Mouse (Mus musculus) neural tube, embryonic 11.5 days (tissue): ENCODE measurements at regions not wholly inside any gene's neighbourhood (a gene's known extent, or its start where the extent isn't known, plus 50 kb on each side); places are given as distances from the start of the nearest gene placed in this dataset.
A peak's percentile ranks its signal among the peaks of the same experiment; 100 is the strongest.

Source experiments
- ATAC-seq: fragments of 200-750 bp; cut with Nextera tagmentation; 2 replicates; pipeline ENCODE4 v1.8.0; 2017; ENCODE audit warnings: moderate number of reproducible peaks, mild to moderate bottlenecking, moderate TSS enrichment, moderate library complexity; ENCODE audit not compliant: insufficient read depth, low FRiP score, low TSS enrichment
- DNase-seq: peaks from one replicate; pipeline ENCODE4 v3.0.0-alpha.2; 2015; ENCODE audit warnings: low spot score
- H3K27ac ChIP-seq: fragments of 300-500 bp; sonication (generic); 2 replicates; pipeline ENCODE4 v1.5.1; 2014; ENCODE audit warnings: low read depth, mild to moderate bottlenecking, low read length
- H3K27me3 ChIP-seq: fragments of 300-500 bp; sonication (generic); 2 replicates; pipeline ENCODE4 v1.6.1; 2014; ENCODE audit warnings: mild to moderate bottlenecking, low read length, mixed read lengths; ENCODE audit not compliant: control insufficient read depth, insufficient read depth
- H3K36me3 ChIP-seq: fragments of 300-500 bp; sonication (generic); 2 replicates; pipeline ENCODE4 v1.6.1; 2014; ENCODE audit warnings: mild to moderate bottlenecking, low read length, moderate library complexity, mixed read lengths; ENCODE audit not compliant: control insufficient read depth, insufficient read depth
- H3K4me1 ChIP-seq: fragments of 300-500 bp; sonication (generic); 2 replicates; pipeline ENCODE4 v1.6.1; 2014; ENCODE audit warnings: low read length, mixed read lengths; ENCODE audit not compliant: control insufficient read depth, insufficient read depth
- H3K4me2 ChIP-seq: fragments of 300-500 bp; sonication (generic); 2 replicates; pipeline ENCODE4 v1.6.1; 2014; ENCODE audit warnings: low read depth, mild to moderate bottlenecking, moderate library complexity
- H3K4me3 ChIP-seq: fragments of 300-500 bp; sonication (generic); 2 replicates; pipeline ENCODE4 v1.5.1; 2014; ENCODE audit warnings: low read depth, low read length
- H3K9ac ChIP-seq: fragments of 300-500 bp; sonication (generic); 2 replicates; pipeline ENCODE4 v1.6.1; 2014; ENCODE audit warnings: mild to moderate bottlenecking, low read length
- H3K9me3 ChIP-seq: fragments of 300-500 bp; sonication (generic); 2 replicates; pipeline ENCODE4 v1.6.1; 2016; ENCODE audit warnings: low read length; ENCODE audit not compliant: control insufficient read depth
- WGBS: fragments of 180-500 bp; shearing (Covaris S2); extraction: QIAGEN DNeasy Blood & Tissue Kit; methylation state at CpG from one replicate; pipeline ENCODE4 v1.1.7; 2014; 5-methylcytosine and 5-hydroxymethylcytosine counted together

DNA sequence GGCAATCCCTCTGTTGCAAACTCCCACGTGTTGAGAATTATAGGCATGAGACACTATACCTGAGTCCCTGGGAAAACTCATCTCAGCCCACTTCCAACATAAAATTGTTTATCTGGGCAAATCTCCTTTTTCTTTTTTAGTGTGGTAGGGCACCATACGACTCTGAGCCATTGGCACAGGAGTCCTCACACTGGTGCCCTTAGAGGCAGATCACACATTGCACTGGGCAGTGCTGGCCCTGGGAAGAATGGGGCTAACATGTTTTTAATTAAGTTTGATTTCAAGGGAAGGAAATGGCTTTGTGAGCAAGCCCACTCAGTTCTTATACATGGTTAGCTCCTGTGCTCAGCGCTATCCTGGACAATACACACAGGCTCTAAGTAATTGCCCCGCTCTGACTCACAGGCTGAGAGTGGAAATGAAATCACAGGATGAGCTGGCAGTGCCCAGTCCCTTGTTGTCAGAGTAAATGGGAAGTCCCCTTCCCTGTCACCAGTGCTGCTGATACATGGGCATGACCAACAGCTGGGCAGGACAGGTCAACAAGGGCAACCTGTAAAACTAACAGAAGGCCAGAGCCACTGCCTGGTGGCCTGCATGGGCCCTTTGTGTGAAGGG, 463.6 kb upstream of the Kif2a start:
- no peak overlapping the region for H3K27ac ChIP-seq
- 80% methylated on average over 4 of the region's 4 CpGs for WGBS
- no peak overlapping the region for H3K4me3 ChIP-seq
- no peak for ATAC-seq
- no peak overlapping the region for H3K9ac ChIP-seq
- no peaks in the 10 kb centered on the region; the same call in 1 of the 2 replicates for H3K4me1 ChIP-seq
- DNase-seq = no peak
- H3K27me3 ChIP-seq = no peaks in the 10 kb centered on the region
- H3K4me2 ChIP-seq = no peak overlapping the region
- H3K36me3 ChIP-seq = no peaks in the 10 kb centered on the region
- no peaks in the 10 kb centered on the region for H3K9me3 ChIP-seq

- H3K27me3 ChIP-seq = no peaks in the 10 kb centered on the region
- no peaks in the 10 kb centered on the region for H3K9me3 ChIP-seq
- H3K9ac ChIP-seq = no peak overlapping the region
- DNase-seq (no peak), ATAC-seq (no peak)
- WGBS = 47% methylated on average over 6 of the region's 6 CpGs
- no peaks in the 10 kb centered on the region; the same call in 1 of the 2 replicates for H3K4me1 ChIP-seq
- no peaks in the 10 kb centered on the region for H3K36me3 ChIP-seq
- H3K27ac ChIP-seq = 0 out of 2 replicates have a peak overlapping the region, but pooled peaks have one; percentile 39
- no peak overlapping the region for H3K4me2 ChIP-seq
- H3K4me3 ChIP-seq = no peak overlapping the region
Observed at GRCm38 (mm10) chr13:107484630-107484998, 462.7 kb upstream of the Kif2a start.

DNA sequence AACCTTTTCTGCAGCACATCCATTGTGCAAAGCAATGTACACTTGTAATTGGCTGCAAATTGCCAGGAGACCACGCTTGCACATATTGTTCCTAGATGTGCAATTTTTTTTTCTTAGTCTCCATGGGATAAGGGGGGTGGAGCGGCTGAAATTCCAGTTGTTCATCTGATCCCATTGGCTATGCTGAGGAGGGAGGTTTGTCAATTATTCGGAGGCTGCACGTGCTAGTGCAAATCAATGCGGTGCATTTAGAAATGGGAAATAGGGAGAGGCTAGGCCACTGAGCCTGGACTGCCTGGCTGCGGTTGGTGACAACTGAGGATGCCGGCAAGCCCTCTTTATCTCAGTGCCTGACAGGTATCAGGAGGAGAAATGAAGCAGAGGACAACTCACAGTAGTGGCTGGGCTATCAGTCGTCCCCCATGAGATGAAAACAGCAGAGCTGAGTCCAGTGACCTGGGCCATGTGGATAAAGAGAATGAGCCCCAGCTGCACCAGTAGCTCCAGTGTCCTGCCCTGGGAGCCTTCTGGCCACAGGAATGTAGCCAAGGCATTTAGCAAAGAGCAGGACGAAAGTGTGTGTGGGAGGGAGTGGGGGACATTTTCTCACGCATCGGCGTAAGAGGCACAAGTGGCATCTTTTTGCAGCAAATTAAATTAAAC, 462.2 kb upstream of the Kif2a start:
- Histone ChIP-seq H3K27ac (0 out of 2 replicates have a peak overlapping the region, but pooled peaks have one; percentile 39), H3K36me3 (no peaks in the 10 kb centered on the region), H3K4me2 (no peak overlapping the region), H3K27me3 (no peaks in the 10 kb centered on the region), H3K4me3 (no peak overlapping the region), H3K4me1 (no peaks in the 10 kb centered on the region; the same call in 1 of the 2 replicates), H3K9me3 (no peaks in the 10 kb centered on the region), H3K9ac (no peak overlapping the region)
- DNase-seq (no peak), ATAC-seq (no peak)
- 57% methylated on average over 12 of the region's 12 CpGs for WGBS

DNA sequence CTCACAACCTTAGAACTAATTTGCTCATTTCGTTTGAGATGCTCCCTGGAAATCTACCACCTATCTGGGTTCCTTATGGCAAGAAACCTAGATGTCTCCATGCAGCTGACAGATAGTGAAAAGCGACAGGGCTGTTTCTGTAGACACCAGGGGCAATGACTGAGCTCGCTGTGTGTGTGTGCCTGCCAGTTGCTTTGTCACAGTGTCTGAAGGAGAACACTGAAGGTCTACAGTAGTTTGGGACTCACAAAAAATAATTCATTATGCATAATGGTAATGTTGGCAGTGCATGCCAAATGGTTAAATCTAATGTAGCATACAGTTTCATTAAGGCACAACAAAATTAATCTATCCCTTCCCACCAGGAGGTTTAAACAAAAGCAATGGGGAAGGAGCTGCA, 453.2 kb upstream of the Kif2a start:
- Histone ChIP-seq H3K4me1 (no peaks in the 10 kb centered on the region), H3K27ac (no peak overlapping the region), H3K27me3 (no peaks in the 10 kb centered on the region), H3K4me2 (no peak overlapping the region), H3K4me3 (no peak overlapping the region), H3K36me3 (no peaks in the 10 kb centered on the region), H3K9ac (no peak overlapping the region), H3K9me3 (no peaks in the 10 kb centered on the region)
- DNase-seq = no peak
- no peak for ATAC-seq
- 74% methylated on average over 3 of the region's 3 CpGs for WGBS

DNA sequence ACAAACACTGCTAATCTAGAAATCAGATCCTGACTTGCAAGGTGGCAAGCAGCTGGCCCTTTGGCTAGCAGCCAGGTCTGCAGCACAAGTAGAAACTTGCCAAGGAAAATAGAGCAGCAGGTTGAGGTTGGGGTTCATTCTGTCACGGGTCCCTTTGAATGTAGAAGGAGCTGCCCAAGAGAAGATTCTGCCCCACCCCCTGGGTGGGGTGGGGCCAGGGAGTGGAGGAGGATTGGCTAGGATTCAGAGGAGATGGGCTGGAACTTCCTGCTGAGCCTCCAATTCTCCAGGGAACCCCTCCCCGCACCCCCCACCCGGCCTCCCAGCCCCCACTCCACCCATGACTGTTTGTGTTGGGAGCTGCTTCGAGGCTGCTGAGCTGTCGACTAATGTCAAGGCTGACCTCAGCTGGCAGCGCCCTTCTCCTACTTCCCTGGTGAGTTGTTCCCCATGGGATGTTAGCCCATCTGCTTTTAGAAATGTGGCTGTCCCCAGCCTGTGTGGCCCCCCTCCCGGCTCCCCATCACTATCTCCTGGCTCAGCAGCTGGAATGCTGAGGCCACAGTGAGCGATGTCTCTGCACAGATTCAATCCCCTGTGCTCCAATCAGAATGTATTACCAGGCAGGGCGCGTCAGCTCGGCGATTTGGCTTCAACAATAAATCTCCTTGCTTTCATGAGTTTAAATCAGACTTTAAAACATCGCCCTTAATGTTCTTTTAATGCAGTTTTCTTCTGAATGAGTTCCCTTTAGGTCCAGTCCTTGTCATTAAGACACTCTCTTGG, 447.8 kb upstream of the Kif2a start:
- Histone ChIP-seq H3K9me3 (no peaks in the 10 kb centered on the region), H3K4me2 (peak overlapping the region; percentile 37), H3K4me1 (peaks cover 4% of the 10 kb centered on the region; the same call in 1 of the 2 replicates), H3K27ac (no peak overlapping the region), H3K27me3 (no peaks in the 10 kb centered on the region), H3K9ac (no peak overlapping the region), H3K4me3 (0 out of 2 replicates have a peak overlapping the region, but pooled peaks have one; percentile 3), H3K36me3 (no peaks in the 10 kb centered on the region)
- DNase-seq = peak; percentile 50
- peak; percentile 76 for ATAC-seq
- WGBS = 1% methylated on average over 13 of the region's 13 CpGs

DNA sequence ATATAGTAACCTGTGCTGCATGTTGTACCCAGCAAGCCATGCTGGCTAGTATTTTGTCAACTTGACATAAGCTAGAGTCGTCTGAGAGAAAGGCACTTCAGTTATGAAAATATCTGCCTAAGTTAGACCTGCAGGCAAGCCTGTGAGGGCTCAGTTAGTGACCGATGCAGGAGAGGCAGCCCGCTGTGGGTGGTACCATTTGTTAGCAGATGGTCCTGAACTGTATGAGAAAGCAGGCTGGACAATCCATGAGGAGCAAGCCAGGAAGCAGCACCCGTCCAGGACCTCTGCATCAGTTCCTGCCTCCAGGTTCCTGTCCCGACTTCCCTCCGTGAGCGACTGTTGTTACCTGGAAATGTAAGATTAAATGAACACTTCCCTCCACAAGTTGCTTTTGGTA, 440.9 kb upstream of the Kif2a start:
- Histone ChIP-seq H3K4me2 (no peak overlapping the region), H3K9me3 (no peaks in the 10 kb centered on the region), H3K9ac (no peak overlapping the region), H3K27ac (no peak overlapping the region), H3K27me3 (no peaks in the 10 kb centered on the region), H3K4me1 (no peaks in the 10 kb centered on the region), H3K4me3 (no peak overlapping the region), H3K36me3 (no peaks in the 10 kb centered on the region)
- DNase-seq (no peak), ATAC-seq (no peak)
- WGBS = 87% methylated on average over 7 of the region's 7 CpGs

- Histone ChIP-seq H3K9ac (no peak overlapping the region), H3K27me3 (no peaks in the 10 kb centered on the region), H3K36me3 (no peaks in the 10 kb centered on the region), H3K4me2 (no peak overlapping the region), H3K9me3 (no peaks in the 10 kb centered on the region), H3K27ac (no peak overlapping the region), H3K4me1 (no peaks in the 10 kb centered on the region), H3K4me3 (no peak overlapping the region)
- DNase-seq (peak; percentile 74), ATAC-seq (peak; percentile 68; the same call in 1 of the 2 replicates)
- WGBS = 20% methylated on average over 16 of the region's 16 CpGs
Observed at GRCm38 (mm10) chr13:107461048-107461912, 439.4 kb upstream of the Kif2a start.

DNA sequence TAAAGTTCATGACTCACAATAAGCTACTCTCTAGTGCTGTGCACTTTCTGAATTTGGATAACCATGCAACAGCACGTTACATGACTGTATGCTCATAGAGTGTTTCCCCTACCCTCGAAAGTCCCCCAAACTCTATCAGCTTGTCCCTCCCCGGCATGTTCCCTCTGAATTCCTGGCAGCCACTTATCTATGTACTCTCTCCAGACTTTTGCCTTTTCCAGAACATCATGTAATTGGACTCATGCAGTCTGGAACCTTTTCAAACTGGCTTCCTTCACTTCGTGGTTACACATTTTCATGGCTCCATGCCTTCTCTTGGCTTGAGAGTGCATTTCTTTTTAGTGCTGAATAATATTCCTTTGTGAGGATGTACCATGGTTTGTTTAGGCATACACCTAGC, 436.8 kb upstream of the Kif2a start:
- Histone ChIP-seq H3K27me3 (no peaks in the 10 kb centered on the region), H3K36me3 (no peaks in the 10 kb centered on the region), H3K9me3 (no peaks in the 10 kb centered on the region), H3K27ac (no peak overlapping the region), H3K9ac (no peak overlapping the region), H3K4me1 (no peaks in the 10 kb centered on the region), H3K4me2 (no peak overlapping the region), H3K4me3 (no peak overlapping the region)
- WGBS = 91% methylated on average over 4 of the region's 4 CpGs
- DNase-seq (no peak), ATAC-seq (no peak)
